Mouse (Mus musculus) hindbrain, embryonic 15.5 days (tissue): ENCODE results near the gene Gnb4. TPM values are rescaled to one million over a fixed set of nuclear protein-coding genes. Genes with fewer than 3 reads are reported as not detected.

ENCODE experiments used
- ATAC-seq: fragments of 200-750 bp; cut with Nextera tagmentation; 2 replicates; pipeline ENCODE4 v1.8.0; 2017; ENCODE audit warnings: low read depth, moderate number of reproducible peaks, moderate TSS enrichment; ENCODE audit not compliant: low FRiP score
- H3K27ac ChIP-seq: fragments of 300-500 bp; sonication (generic); replicated peaks from 2 replicates; pipeline ENCODE4 v1.5.1; 2015; ENCODE audit warnings: mild to moderate bottlenecking, inconsistent platforms
- H3K27me3 ChIP-seq: fragments of 300-500 bp; sonication (generic); 2 replicates; pipeline ENCODE4 v1.6.1; 2015; ENCODE audit warnings: control low read depth, inconsistent platforms
- H3K36me3 ChIP-seq: fragments of 300-500 bp; sonication (generic); 2 replicates; pipeline ENCODE4 v1.6.1; 2015; ENCODE audit warnings: control low read depth, inconsistent platforms
- H3K4me1 ChIP-seq: fragments of 300-500 bp; sonication (generic); replicated peaks from 2 replicates; pipeline ENCODE4 v1.6.1; 2015; ENCODE audit warnings: control low read depth, inconsistent platforms
- H3K4me2 ChIP-seq: fragments of 300-500 bp; sonication (generic); 2 replicates; pipeline ENCODE4 v1.6.1; 2015; ENCODE audit warnings: moderate library complexity, mild to moderate bottlenecking, inconsistent platforms
- H3K4me3 ChIP-seq: fragments of 300-500 bp; sonication (generic); 2 replicates; pipeline ENCODE4 v1.5.1; 2015; ENCODE audit warnings: mild to moderate bottlenecking, inconsistent platforms
- H3K9ac ChIP-seq: fragments of 300-500 bp; sonication (generic); 2 replicates; pipeline ENCODE4 v1.6.1; 2015; ENCODE audit warnings: inconsistent platforms
- H3K9me3 ChIP-seq: fragments of 300-500 bp; sonication (generic); 2 replicates; pipeline ENCODE4 v1.6.1; 2016; ENCODE audit warnings: control low read depth, inconsistent platforms
- WGBS: fragments of 180-500 bp; shearing (Covaris S2); methylation state at CpG from one replicate; pipeline ENCODE4 v1.1.7; 2015; 5-methylcytosine and 5-hydroxymethylcytosine counted together
- polyA plus RNA-seq: library from polyadenylated mRNA; unstranded; fragments of >200 nt; fragmentation: Nextera tagmentation; extraction: Ambion mirVana; gene quantifications from 2 replicates; pipeline ENCODE4 v1.2.1, GENCODE M21; 2015

Gene Gnb4
- polyA plus RNA-seq, 1 experiment from 2014 or later = 96.3 TPM

- no peak for ATAC-seq
- Histone ChIP-seq H3K4me2 (no peak overlapping the region), H3K36me3 (no peaks in the 10 kb centered on the region), H3K27ac (no peak overlapping the region), H3K4me1 (no peaks in the 10 kb centered on the region), H3K9me3 (no peaks in the 10 kb centered on the region), H3K4me3 (no peak overlapping the region), H3K9ac (no peak overlapping the region), H3K27me3 (no peaks in the 10 kb centered on the region)
- 92% methylated on average over 2 of the region's 2 CpGs for WGBS
These were observed 28.4 kb upstream of the Gnb4 start for GRCm38 (mm10) chr3:32644751-32645150.

GRCm38 (mm10) chr3:32642116-32642515 lies 25.7 kb upstream of the Gnb4 start:
- Histone ChIP-seq H3K27ac (no peak overlapping the region), H3K4me2 (no peak overlapping the region), H3K4me3 (no peak overlapping the region), H3K36me3 (no peaks in the 10 kb centered on the region), H3K27me3 (no peaks in the 10 kb centered on the region), H3K9me3 (no peaks in the 10 kb centered on the region), H3K4me1 (no peaks in the 10 kb centered on the region), H3K9ac (no peak overlapping the region)
- ATAC-seq = no peak
- 75% methylated on average over 6 of the region's 6 CpGs for WGBS

GRCm38 (mm10) chr3:32638240-32638639 lies 21.9 kb upstream of the Gnb4 start:
- Histone ChIP-seq H3K9ac (no peak overlapping the region), H3K4me3 (no peak overlapping the region), H3K27ac (no peak overlapping the region), H3K27me3 (no peaks in the 10 kb centered on the region), H3K9me3 (no peaks in the 10 kb centered on the region), H3K4me1 (no peaks in the 10 kb centered on the region), H3K4me2 (no peak overlapping the region), H3K36me3 (no peaks in the 10 kb centered on the region)
- ATAC-seq = no peak
- 57% methylated on average over 8 of the region's 8 CpGs for WGBS

GRCm38 (mm10) chr3:32632760-32633264 lies 16.4 kb upstream of the Gnb4 start:
- Histone ChIP-seq H3K36me3 (no peaks in the 10 kb centered on the region), H3K9ac (no peak overlapping the region), H3K27me3 (no peaks in the 10 kb centered on the region), H3K4me2 (no peak overlapping the region), H3K27ac (no peak overlapping the region), H3K4me3 (no peak overlapping the region), H3K4me1 (no peaks in the 10 kb centered on the region), H3K9me3 (no peaks in the 10 kb centered on the region)
- WGBS = 78% methylated on average over 5 of the region's 5 CpGs
- no peak for ATAC-seq

- Histone ChIP-seq H3K36me3 (no peaks in the 10 kb centered on the region), H3K27ac (no peak overlapping the region), H3K4me1 (no peaks in the 10 kb centered on the region), H3K9me3 (no peaks in the 10 kb centered on the region), H3K4me3 (no peak overlapping the region), H3K27me3 (no peaks in the 10 kb centered on the region), H3K9ac (no peak overlapping the region), H3K4me2 (no peak overlapping the region)
- WGBS = 69% methylated on average over 4 of the region's 4 CpGs
- ATAC-seq = no peak
These were observed 13.8 kb upstream of the Gnb4 start for GRCm38 (mm10) chr3:32630210-32630609.

- no peak overlapping the region for H3K27ac ChIP-seq
- no peaks in the 10 kb centered on the region for H3K4me1 ChIP-seq
- no peaks in the 10 kb centered on the region for H3K36me3 ChIP-seq
- no peak for ATAC-seq
- H3K4me2 ChIP-seq = no peak overlapping the region
- WGBS = 83% methylated on average over 7 of the region's 7 CpGs
- H3K27me3 ChIP-seq = no peaks in the 10 kb centered on the region
- H3K9ac ChIP-seq = no peak overlapping the region
- no peaks in the 10 kb centered on the region for H3K9me3 ChIP-seq
- H3K4me3 ChIP-seq = no peak overlapping the region
These were observed 11.8 kb upstream of the Gnb4 start for GRCm38 (mm10) chr3:32628141-32628540.

- ATAC-seq = no peak
- Histone ChIP-seq H3K4me1 (peaks cover 3% of the 10 kb centered on the region; the same call in 1 of the 2 replicates), H3K36me3 (no peaks in the 10 kb centered on the region), H3K9ac (no peak overlapping the region), H3K27ac (no peak overlapping the region), H3K9me3 (no peaks in the 10 kb centered on the region), H3K4me2 (no peak overlapping the region), H3K27me3 (no peaks in the 10 kb centered on the region), H3K4me3 (no peak overlapping the region)
- WGBS = 91% methylated on average over 3 of the region's 3 CpGs
These were observed 5.7 kb upstream of the Gnb4 start for GRCm38 (mm10) chr3:32622106-32622505.

- Histone ChIP-seq H3K27ac (no peak overlapping the region), H3K4me3 (no peak overlapping the region), H3K27me3 (no peaks in the 10 kb centered on the region), H3K4me1 (peaks cover 8% of the 10 kb centered on the region; the same call in 1 of the 2 replicates), H3K9me3 (no peaks in the 10 kb centered on the region), H3K36me3 (no peaks in the 10 kb centered on the region), H3K4me2 (no peak overlapping the region), H3K9ac (no peak overlapping the region)
- 100% methylated on average over 1 of the region's 1 CpGs for WGBS
- no peak for ATAC-seq
These were observed 5.3 kb upstream of the Gnb4 start for GRCm38 (mm10) chr3:32621658-32622057.

- H3K27me3 ChIP-seq = no peaks in the 10 kb centered on the region
- H3K4me1 ChIP-seq = peaks cover 26% of the 10 kb centered on the region
- peak overlapping the region; percentile 74 for H3K4me3 ChIP-seq
- H3K36me3 ChIP-seq = no peaks in the 10 kb centered on the region
- peak overlapping the region; percentile 59 for H3K4me2 ChIP-seq
- H3K27ac ChIP-seq = peak overlapping the region; percentile 85
- peak; percentile 24 for ATAC-seq
- WGBS = 17% methylated on average over 16 of the region's 16 CpGs
- no peaks in the 10 kb centered on the region for H3K9me3 ChIP-seq
- H3K9ac ChIP-seq = peak overlapping the region; percentile 64
These were observed 763 bp upstream of the Gnb4 start for GRCm38 (mm10) chr3:32617053-32617642.

- H3K27ac ChIP-seq = peak overlapping the region; percentile 85
- no peak for ATAC-seq
- no peaks in the 10 kb centered on the region for H3K9me3 ChIP-seq
- H3K27me3 ChIP-seq = no peaks in the 10 kb centered on the region
- H3K4me3 ChIP-seq = peak overlapping the region; percentile 74
- WGBS = 23% methylated on average over 5 of the region's 14 CpGs
- H3K9ac ChIP-seq = peak overlapping the region; percentile 64
- no peaks in the 10 kb centered on the region for H3K36me3 ChIP-seq
- H3K4me2 ChIP-seq = peak overlapping the region; percentile 59
- H3K4me1 ChIP-seq = peaks cover 26% of the 10 kb centered on the region
These were observed 417 bp downstream of the Gnb4 start for GRCm38 (mm10) chr3:32616006-32616330.

- no peaks in the 10 kb centered on the region for H3K9me3 ChIP-seq
- 70% methylated on average over 5 of the region's 5 CpGs for WGBS
- ATAC-seq = no peak
These were observed 1.0 kb downstream of the Gnb4 start for GRCm38 (mm10) chr3:32615376-32615775.

GRCm38 (mm10) chr3:32614786-32615185 lies 1.6 kb downstream of the Gnb4 start:
- no peak for ATAC-seq
- Histone ChIP-seq H3K27me3 (no peaks in the 10 kb centered on the region), H3K27ac (no peak overlapping the region), H3K4me3 (no peak overlapping the region), H3K36me3 (no peaks in the 10 kb centered on the region), H3K9ac (no peak overlapping the region), H3K9me3 (no peaks in the 10 kb centered on the region), H3K4me2 (peak overlapping the region; percentile 59), H3K4me1 (peaks cover 26% of the 10 kb centered on the region)
- 76% methylated on average over 2 of the region's 2 CpGs for WGBS

More at GRCm38 (mm10) chr3:32615376-32615775, 1.0 kb downstream of the Gnb4 start:
- peaks cover 26% of the 10 kb centered on the region for H3K4me1 ChIP-seq
- no peak overlapping the region for H3K27ac ChIP-seq
- H3K27me3 ChIP-seq = no peaks in the 10 kb centered on the region
- no peaks in the 10 kb centered on the region for H3K36me3 ChIP-seq
- H3K9ac ChIP-seq = peak overlapping the region; percentile 64; the same call in 1 of the 2 replicates
- peak overlapping the region; percentile 74 for H3K4me3 ChIP-seq
- peak overlapping the region; percentile 59 for H3K4me2 ChIP-seq
